Mouse (Mus musculus) adrenal gland (tissue): Measurements from ENCODE around the gene Rnasek.

Experiments used
- intact Hi-C: fragments of 180-260 bp; cut with DNase I; formaldehyde crosslinking; loops from one replicate; pipeline ENCODE4 v1.15.1; 2025

The Rnasek gene

GRCm38 (mm10) chr11:70219873-70220272 lies 19.8 kb downstream of the Rnasek start:
- intact Hi-C loops, result loop anchor here (10.0 kb wide), 1 partner anchor 285 kb away; the partner anchor contains the start of gene Ybx2

- intact Hi-C loops, result loop anchor here (10.0 kb wide), 1 partner anchor 284 kb away; the partner anchor contains the start of gene Ybx2
Measured at GRCm38 (mm10) chr11:70218741-70219470, 20.7 kb downstream of the Rnasek start.

- intact Hi-C loops, result loop anchor here (10.0 kb wide), 1 partner anchor 283 kb away; the partner anchor contains the start of gene Ybx2
Measured at GRCm38 (mm10) chr11:70218039-70218438, 21.6 kb downstream of the Rnasek start.

- intact Hi-C loops, result loop anchor here (10.0 kb wide), 1 partner anchor 281 kb away; the partner anchor contains the start of gene Ybx2
Measured at GRCm38 (mm10) chr11:70216103-70216502, 23.5 kb downstream of the Rnasek start.

- intact Hi-C loops, result loop anchor here (10.0 kb wide), 1 partner anchor 280 kb away; the partner anchor contains the start of gene Ybx2
Measured at GRCm38 (mm10) chr11:70215301-70215700, 24.3 kb downstream of the Rnasek start.

GRCm38 (mm10) chr11:70214856-70215209 lies 24.8 kb downstream of the Rnasek start:
- intact Hi-C loops, result loop anchor here (5.0 to 10.0 kb wide), 2 partner anchors 38 to 280 kb away; partner anchors contain the start of gene Ybx2

- intact Hi-C loops, result loop anchor here (5.0 to 10.0 kb wide), 2 partner anchors 37 to 280 kb away; partner anchors contain the start of gene Ybx2
Measured at GRCm38 (mm10) chr11:70214191-70214855, 25.3 kb downstream of the Rnasek start.

- intact Hi-C loops, result loop anchor here (2.0 to 10.0 kb wide), 3 partner anchors 36 to 279 kb away; partner anchors contain the start of genes Asgr1 and Ybx2
Measured at GRCm38 (mm10) chr11:70213736-70214135, 25.9 kb downstream of the Rnasek start.

GRCm38 (mm10) chr11:70212896-70213295 lies 26.7 kb downstream of the Rnasek start:
- intact Hi-C loops, result loop anchor here (2.0 to 10.0 kb wide), 3 partner anchors 36 to 278 kb away; partner anchors contain the start of genes Asgr1 and Ybx2

- intact Hi-C loops, result loop anchor here (2.0 to 10.0 kb wide), 3 partner anchors 35 to 278 kb away; partner anchors contain the start of genes Asgr1 and Ybx2
Measured at GRCm38 (mm10) chr11:70212423-70212822, 27.2 kb downstream of the Rnasek start, which contains the start of gene Slc16a11. Gene Slc16a11, plus strand, starts transcription at chr11:70212752.

- intact Hi-C loops, result loop anchor here (2.0 to 10.0 kb wide), 3 partner anchors 35 to 277 kb away; partner anchors contain the start of genes Asgr1 and Ybx2
Measured at GRCm38 (mm10) chr11:70211972-70212371, 27.7 kb downstream of the Rnasek start.

- intact Hi-C loops, result loop anchor here (5.0 to 10.0 kb wide), 2 partner anchors 33 to 276 kb away; partner anchors contain the start of gene Ybx2
Measured at GRCm38 (mm10) chr11:70210681-70211080, 29.0 kb downstream of the Rnasek start.

GRCm38 (mm10) chr11:70208778-70209388 lies 30.8 kb downstream of the Rnasek start:
- intact Hi-C loops, result no loop called here

GRCm38 (mm10) chr11:70207283-70207682 lies 32.4 kb downstream of the Rnasek start:
- intact Hi-C loops, result no loop called here

GRCm38 (mm10) chr11:70206801-70207200 lies 32.8 kb downstream of the Rnasek start:
- intact Hi-C loops, result no loop called here

- intact Hi-C loops, result loop anchor here (2.0 to 5.0 kb wide), 2 partner anchors 127 to 144 kb away; no protein-coding TSS in a partner anchor
Measured at GRCm38 (mm10) chr11:70201691-70202090, 38.0 kb downstream of the Rnasek start.

- intact Hi-C loops, result loop anchor here (2.0 to 5.0 kb wide), 2 partner anchors 125 to 143 kb away; no protein-coding TSS in a partner anchor
Measured at GRCm38 (mm10) chr11:70200036-70200608, 39.5 kb downstream of the Rnasek start.

GRCm38 (mm10) chr11:70199107-70199506 lies 40.5 kb downstream of the Rnasek start:
- intact Hi-C loops, result no loop called here

- intact Hi-C loops, result no loop called here
Measured at GRCm38 (mm10) chr11:70198332-70198731, 41.3 kb downstream of the Rnasek start.
